Mouse (Mus musculus) layer of hippocampus, adult 2 months (tissue): ENCODE measurements around the gene Sostdc1. TPM values are rescaled to one million over a fixed set of nuclear protein-coding genes. Genes with fewer than 3 reads are reported as not detected.
A peak's percentile ranks its signal among the peaks of the same experiment; 100 is the strongest.

Source experiments
- DNase-seq, 2 experiments: peaks; one replicate each; pipeline ENCODE4 v3.0.0; 2022; ENCODE audit warnings: low spot score in 2 of 2
- H3K27ac ChIP-seq: fragments of 200-600 bp; 2 replicates; pipeline ENCODE4 v1.8.1; 2022
- H3K4me3 ChIP-seq: fragments of 200-600 bp; 2 replicates; pipeline ENCODE4 v1.8.1; 2022; ENCODE audit warnings: mild to moderate bottlenecking
- CTCF ChIP-seq: fragments of 200-600 bp; conservative IDR thresholded peaks from 2 replicates; pipeline ENCODE4 v1.8.1; 2022; ENCODE audit warnings: antibody characterized with exemption, mild to moderate bottlenecking, moderate library complexity
- total RNA-seq, 2 experiments: library from RNA; stranded (reverse); gene quantifications; 2 replicates each; pipeline ENCODE4 v1.2.3; 2021

The Sostdc1 gene
- total RNA-seq, 2 experiments from 2014 or later: 2.5 to 5.1 TPM

DNA sequence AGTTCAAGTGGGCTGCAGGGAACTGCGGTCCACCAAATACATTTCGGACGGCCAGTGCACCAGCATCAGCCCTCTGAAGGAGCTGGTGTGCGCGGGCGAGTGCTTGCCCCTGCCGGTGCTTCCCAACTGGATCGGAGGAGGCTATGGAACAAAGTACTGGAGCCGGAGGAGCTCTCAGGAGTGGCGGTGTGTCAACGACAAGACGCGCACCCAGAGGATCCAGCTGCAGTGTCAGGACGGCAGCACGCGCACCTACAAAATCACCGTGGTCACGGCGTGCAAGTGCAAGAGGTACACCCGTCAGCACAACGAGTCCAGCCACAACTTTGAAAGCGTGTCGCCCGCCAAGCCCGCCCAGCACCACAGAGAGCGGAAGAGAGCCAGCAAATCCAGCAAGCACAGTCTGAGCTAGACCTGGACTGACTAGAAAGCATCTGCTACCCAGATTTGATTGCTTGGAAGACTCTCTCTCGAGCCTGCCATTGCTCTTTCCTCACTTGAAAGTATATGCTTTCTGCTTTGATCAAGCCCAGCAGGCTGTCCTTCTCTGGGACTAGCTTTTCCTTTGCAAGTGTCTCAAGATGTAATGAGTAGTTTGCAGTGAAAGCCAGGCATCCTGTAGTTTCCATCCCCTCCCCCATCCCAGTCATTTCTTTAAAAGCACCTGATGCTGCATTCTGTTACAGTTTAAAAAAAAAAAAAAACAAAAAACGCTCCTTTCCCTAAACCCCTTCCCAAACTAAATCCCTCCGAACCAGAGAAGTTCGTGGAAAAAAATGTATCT lies 3.3 kb downstream of the Sostdc1 start:
- Histone ChIP-seq H3K4me3 (peak overlapping the region; percentile 56), H3K27ac (no peak overlapping the region)
- DNase-seq: peak in 1 of 2 experiments; percentile 23
- 0 out of 2 replicates have a peak, but pooled peaks have one; percentile 12 for TF ChIP-seq CTCF

DNA sequence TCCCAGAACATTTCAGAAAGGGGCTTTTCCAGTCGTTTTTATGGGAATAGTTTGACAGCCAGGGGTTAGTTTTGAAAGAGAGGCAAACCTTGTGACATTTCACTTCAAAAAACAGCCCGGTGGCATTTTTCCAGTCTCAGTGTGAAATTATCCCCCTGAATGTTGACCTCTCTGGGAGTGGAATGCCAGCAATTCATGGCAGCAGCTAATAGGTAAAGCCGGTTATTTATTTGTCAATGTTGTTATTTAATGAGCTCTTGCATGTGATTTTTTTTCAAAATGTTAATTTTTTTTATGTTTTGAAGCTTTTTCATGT lies 3.8 kb downstream of the Sostdc1 start:
- H3K27ac ChIP-seq: no peak overlapping the region
- H3K4me3 ChIP-seq: no peak overlapping the region
- DNase-seq: no peak
- no peak for TF ChIP-seq CTCF

DNA sequence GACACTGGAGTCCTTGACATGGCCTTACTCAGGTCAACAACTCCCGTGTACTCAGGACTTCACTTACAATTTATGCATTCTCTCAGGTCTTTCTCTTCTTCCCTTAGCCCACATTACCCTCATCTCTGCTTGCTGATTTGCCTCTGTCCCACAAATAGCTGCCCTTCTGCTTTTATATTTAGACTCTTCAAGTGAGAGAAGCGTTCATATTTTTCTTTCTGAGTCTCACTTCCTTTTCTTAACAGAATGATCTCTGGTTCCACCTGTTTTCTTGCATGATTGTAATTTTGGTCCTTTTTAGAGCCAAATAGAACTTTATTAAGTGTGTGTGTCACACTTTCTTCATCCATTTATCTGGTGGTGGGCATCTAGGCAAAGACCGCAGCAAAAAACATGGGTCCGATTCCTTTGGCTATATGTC lies 12.2 kb downstream of the Sostdc1 start:
- Histone ChIP-seq H3K4me3 (no peak overlapping the region), H3K27ac (no peak overlapping the region)
- no peak for DNase-seq
- no peak for TF ChIP-seq CTCF

DNA sequence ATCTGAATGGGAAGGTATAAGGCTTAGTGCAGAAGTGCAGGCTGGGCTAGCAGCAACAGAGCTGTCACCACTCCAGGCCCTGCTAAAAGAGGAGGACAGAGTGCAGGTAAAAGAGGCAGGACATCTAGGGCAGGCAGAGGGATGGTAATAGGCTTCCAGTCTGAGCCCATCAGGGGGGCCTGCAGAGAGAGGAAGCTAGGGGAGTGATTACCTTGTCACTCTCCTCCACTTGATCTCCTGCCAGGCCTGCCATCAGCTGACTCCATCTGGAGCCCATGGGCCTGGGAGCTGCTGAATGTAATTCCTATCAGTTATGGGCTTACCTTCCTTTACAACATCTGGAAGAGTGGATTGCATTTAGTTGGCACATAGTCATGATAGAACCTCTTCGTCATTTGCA lies 18.7 kb downstream of the Sostdc1 start:
- Histone ChIP-seq H3K27ac (no peak overlapping the region), H3K4me3 (no peak overlapping the region)
- TF ChIP-seq CTCF: no peak
- DNase-seq: no peak

DNA sequence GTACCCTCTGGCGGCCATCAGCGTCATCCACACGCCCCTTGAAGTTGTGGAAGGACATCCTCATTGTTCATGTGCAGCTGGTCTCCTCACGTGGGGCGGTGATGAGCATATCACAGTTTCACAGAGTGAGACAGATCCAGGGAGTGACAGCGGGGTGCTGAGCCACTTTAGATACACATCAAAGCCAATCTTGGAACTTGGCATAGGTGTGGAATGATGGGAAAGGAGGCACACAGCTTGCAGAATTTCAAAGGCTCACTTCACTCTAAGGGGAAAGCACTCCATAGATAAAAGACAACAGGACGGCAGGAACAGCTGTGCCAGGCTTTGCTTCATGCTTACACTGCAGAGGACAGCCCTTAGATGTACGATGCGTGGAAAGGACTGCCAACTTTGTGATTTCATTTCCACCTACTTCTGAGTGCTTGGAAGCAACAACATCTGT lies 19.9 kb downstream of the Sostdc1 start:
- Histone ChIP-seq H3K4me3 (no peak overlapping the region; the same call in 1 of the 2 replicates), H3K27ac (no peak overlapping the region)
- no peak for TF ChIP-seq CTCF
- DNase-seq: peak in 1 of 2 experiments; percentile 6

DNA sequence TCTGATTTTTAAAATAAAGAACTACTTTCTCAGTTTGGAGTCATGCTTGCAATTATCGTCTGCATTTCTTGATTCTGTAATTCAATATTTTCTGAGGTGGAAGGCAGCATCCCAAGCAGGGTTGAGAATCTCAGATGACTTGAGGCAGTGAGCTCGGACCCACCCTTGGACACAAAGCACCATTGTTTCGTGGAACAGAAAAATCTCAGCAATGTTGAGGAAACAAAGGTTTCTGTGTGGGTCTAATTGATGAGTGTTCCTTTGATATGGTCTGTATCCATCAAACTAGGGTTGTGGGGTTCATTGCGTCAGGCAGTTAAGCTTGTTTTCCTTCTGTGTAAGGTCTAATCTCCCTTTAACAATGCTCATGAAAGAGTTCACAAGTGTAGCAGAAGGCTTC lies 30.2 kb downstream of the Sostdc1 start:
- H3K27ac ChIP-seq: no peak overlapping the region
- no peak overlapping the region for H3K4me3 ChIP-seq
- DNase-seq: no peak
- no peak for TF ChIP-seq CTCF

DNA sequence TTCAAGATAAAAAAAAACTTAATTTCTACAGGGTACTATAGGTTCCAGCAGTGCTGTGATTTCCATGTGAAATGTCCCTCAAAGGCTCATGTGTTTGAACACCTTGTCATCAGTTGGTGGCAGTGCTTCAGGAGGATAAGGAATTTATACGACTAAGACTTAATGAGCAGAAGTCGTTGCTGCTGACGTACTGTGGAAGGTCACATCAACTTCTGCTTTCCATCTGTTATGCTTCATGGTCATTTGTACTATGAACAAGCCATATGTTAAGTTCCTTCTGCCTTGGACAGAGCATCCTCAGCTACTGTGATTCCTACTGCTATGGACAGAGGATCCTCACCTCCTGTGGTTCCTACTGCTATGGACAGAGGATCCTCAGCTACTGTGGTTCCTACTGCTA lies 46.1 kb downstream of the Sostdc1 start:
- no peak overlapping the region for H3K4me3 ChIP-seq
- no peak for TF ChIP-seq CTCF
- DNase-seq: no peak
- no peak overlapping the region for H3K27ac ChIP-seq

DNA sequence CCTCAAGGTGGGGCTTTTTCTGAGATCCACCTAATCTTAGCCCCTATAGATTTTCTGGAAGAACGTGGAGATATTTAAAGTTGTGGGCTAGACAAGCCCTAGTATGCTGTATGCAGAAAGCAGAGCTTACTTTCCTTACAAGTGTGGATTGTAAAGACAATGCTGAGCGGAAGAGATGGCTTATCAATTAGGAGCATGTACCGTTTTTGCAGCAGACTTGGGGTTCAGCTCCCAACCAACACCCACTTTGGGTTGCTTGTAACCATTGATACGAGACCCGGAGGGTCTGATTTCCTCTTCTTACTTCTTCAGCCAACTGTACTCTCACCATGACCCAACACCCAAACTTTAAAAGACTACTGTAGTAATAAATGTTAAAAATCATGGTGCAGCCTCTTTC lies 46.8 kb downstream of the Sostdc1 start:
- DNase-seq: no peak
- TF ChIP-seq CTCF: no peak
- Histone ChIP-seq H3K27ac (no peak overlapping the region), H3K4me3 (no peak overlapping the region)

DNA sequence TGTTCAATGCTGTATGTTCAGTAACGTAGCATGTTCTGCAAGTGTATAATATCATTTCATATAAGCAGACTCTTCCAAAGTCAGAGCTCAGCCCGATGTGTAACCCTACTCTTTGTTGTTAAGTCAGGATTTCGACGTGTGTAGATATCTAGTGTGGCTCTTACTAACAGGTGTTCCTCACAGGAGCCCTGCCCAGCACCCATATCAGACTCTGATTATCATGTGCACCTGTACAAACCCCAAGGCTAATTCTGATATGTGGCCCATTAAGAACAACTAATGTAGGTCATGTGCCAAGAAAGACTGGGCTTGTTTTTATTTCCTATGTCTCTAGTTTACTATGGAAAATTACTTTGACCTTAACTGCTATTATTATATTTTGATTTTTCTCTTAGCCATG lies 50.1 kb downstream of the Sostdc1 start:
- TF ChIP-seq CTCF: no peak
- Histone ChIP-seq H3K4me3 (no peak overlapping the region), H3K27ac (no peak overlapping the region)
- DNase-seq: no peak

Other genes with a start within 250 kb of the Sostdc1 start
- gene Ankmy2, start 157.0 kb upstream of the Sostdc1 start, total RNA-seq: 10 to 100 TPM; 55.5 to 60.2 TPM
- 10 to 100 TPM; 57.4 to 62.5 TPM for gene Bzw2, start 156.1 kb upstream of the Sostdc1 start, total RNA-seq
- not detected for gene Lrrc72, start 60.7 kb upstream of the Sostdc1 start, total RNA-seq
- gene Ispd, start 67.3 kb downstream of the Sostdc1 start, total RNA-seq: 10 to 100 TPM; 13.2 to 13.3 TPM
- gene D630036H23Rik, start 68.0 kb downstream of the Sostdc1 start, total RNA-seq: 1 to 10 TPM; 2.2 to 2.5 TPM